ENCODE assay signal across 22 mouse cellular contexts in genomic region chr2:34632051-34632450, GRCm38 (mm10).
"Had no signal": no experiment of that assay in that cellular context is flagged by ENCODE, and none has a peak within 500 bp of the region (broad histone marks: within the 10 kb centered on the region; RNA-seq: fewer than 3 reads in every experiment).

No protein-coding gene starts in this region.

- H3K9me3 ChIP-seq: heart, embryonic 13.5 days; heart, embryonic 15.5 days; hindbrain, embryonic 13.5 days; hindbrain, embryonic 15.5 days; limb, embryonic 13.5 days; limb, embryonic 15.5 days; liver, embryonic 12.5 days had no signal

- ATAC-seq: hindbrain, postnatal 0 days; intestine, embryonic 16.5 days; liver, embryonic 12.5 days had no signal

- DNase-seq: gastrocnemius, postnatal 14 days; gastrocnemius, postnatal 36 days; heart, adult 11 months; heart, adult 2 months; heart, postnatal 14 days; heart, postnatal 36 days; kidney, adult 11 months; kidney, adult 2 months; layer of hippocampus, adult 9-11 months; layer of hippocampus, postnatal 36 days; left cerebral cortex, postnatal 4 days had no signal

- H3K27me3 ChIP-seq: heart, embryonic 13.5 days; heart, embryonic 15.5 days; hindbrain, embryonic 13.5 days; hindbrain, embryonic 15.5 days; limb, embryonic 15.5 days; liver, embryonic 12.5 days had no signal

- H3K4me2 ChIP-seq: heart, embryonic 11.5 days; heart, embryonic 13.5 days; heart, embryonic 15.5 days; hindbrain, embryonic 13.5 days; hindbrain, embryonic 15.5 days; limb, embryonic 13.5 days; limb, embryonic 15.5 days; liver, embryonic 12.5 days had no signal

- H3K27ac ChIP-seq: heart, adult 2 months; heart, embryonic 13.5 days; heart, embryonic 15.5 days; hindbrain, embryonic 13.5 days; hindbrain, embryonic 15.5 days; hindbrain, postnatal 0 days; limb, embryonic 13.5 days; limb, embryonic 15.5 days; liver, embryonic 12.5 days; liver, embryonic 14.5 days had no signal

- H3K9ac ChIP-seq: heart, embryonic 13.5 days; heart, embryonic 15.5 days; hindbrain, embryonic 13.5 days; hindbrain, embryonic 15.5 days; limb, embryonic 13.5 days; limb, embryonic 15.5 days; liver, embryonic 12.5 days; liver, embryonic 14.5 days had no signal

- H3K36me3 ChIP-seq: heart, embryonic 13.5 days; heart, embryonic 15.5 days; hindbrain, embryonic 13.5 days; hindbrain, embryonic 15.5 days; limb, embryonic 13.5 days; limb, embryonic 15.5 days; liver, embryonic 12.5 days had no signal

- H3K4me3 ChIP-seq: heart, adult 2 months; heart, embryonic 13.5 days; heart, embryonic 15.5 days; hindbrain, embryonic 13.5 days; hindbrain, embryonic 15.5 days; limb, embryonic 13.5 days; limb, embryonic 15.5 days; liver, embryonic 12.5 days had no signal
